Mouse (Mus musculus): Measurements from ENCODE around the gene Diexf. TPM values are rescaled to one million over a fixed set of nuclear protein-coding genes. Genes with fewer than 3 reads are reported as not detected.

Gene Diexf
- 8.6 and 9.8 TPM in 2 replicates for total RNA-seq (2014; rRNA removed)
- 3.5 and 4.9 TPM in 2 replicates for polyA plus RNA-seq (2015; fragmentation: Nextera tagmentation; extraction: Ambion mirVana)

GRCm38 (mm10) chr1:193129786-193130455, at the start of gene Diexf:
TSS of gene Diexf (minus strand) at chr1:193130272.
- Histone ChIP-seq H3K9ac (replicated peaks; ENCODE audit: low read length) (peak within 1 kb of the TSS; percentile 76), H3K4me2 (ENCODE audit: low read depth, low read length) (peak within 1 kb of the TSS; percentile 68), H3K36me3 (ENCODE audit: insufficient read depth, low read length) (no peaks in the 10 kb centered on the region), H3K27me3 (ENCODE audit: insufficient read depth, low read length) (no peaks in the 10 kb centered on the region), H3K9me3 (ENCODE audit: low read length) (no peaks in the 10 kb centered on the region), H3K4me3 (ENCODE audit: low read length) (peak within 1 kb of the TSS; percentile 79), H3K4me1 (ENCODE audit: insufficient read depth, low read length) (peaks cover 5% of the 10 kb centered on the region; the same call in 1 of the 2 replicates), H3K27ac (peak within 1 kb of the TSS; percentile 80)
- DNase-seq (ENCODE audit: low spot score) (peak; percentile 100), ATAC-seq (peak; percentile 94)
- under 1% methylated on average over 61 of the region's 61 CpGs for WGBS
- TF ChIP-seq CTCF (IDR thresholded peaks at IDR 0.05; ENCODE audit: low read depth): peak; percentile 98

- DNase-seq (ENCODE audit: low spot score): no peak
- no peak for TF ChIP-seq CTCF (IDR thresholded peaks at IDR 0.05; ENCODE audit: low read depth)
- Histone ChIP-seq H3K9me3 (ENCODE audit: low read length) (no peaks in the 10 kb centered on the region), H3K4me1 (ENCODE audit: insufficient read depth, low read length) (peaks cover 19% of the 10 kb centered on the region), H3K4me3 (ENCODE audit: low read length) (peak overlapping the region; percentile 69), H3K4me2 (ENCODE audit: low read depth, low read length) (peak overlapping the region; percentile 67), H3K27me3 (ENCODE audit: insufficient read depth, low read length) (no peaks in the 10 kb centered on the region), H3K27ac (peak overlapping the region; percentile 88; the same call in 1 of the 2 replicates), H3K9ac (replicated peaks; ENCODE audit: low read length) (peak overlapping the region; percentile 86), H3K36me3 (ENCODE audit: insufficient read depth, low read length) (no peaks in the 10 kb centered on the region)
- WGBS: 90% methylated on average over 13 of the region's 13 CpGs
- ATAC-seq: no peak
These were observed 44.2 kb upstream of the Diexf start for GRCm38 (mm10) chr1:193174143-193174733.

- H3K4me2 ChIP-seq (ENCODE audit: low read depth, low read length): peak overlapping the region; percentile 67
- peak overlapping the region; percentile 69 for H3K4me3 ChIP-seq (ENCODE audit: low read length)
- peaks cover 19% of the 10 kb centered on the region for H3K4me1 ChIP-seq (ENCODE audit: insufficient read depth, low read length)
- 14% methylated on average over 9 of the region's 9 CpGs for WGBS
- no peaks in the 10 kb centered on the region for H3K27me3 ChIP-seq (ENCODE audit: insufficient read depth, low read length)
- no peaks in the 10 kb centered on the region for H3K9me3 ChIP-seq (ENCODE audit: low read length)
- no peaks in the 10 kb centered on the region for H3K36me3 ChIP-seq (ENCODE audit: insufficient read depth, low read length)
- H3K9ac ChIP-seq (replicated peaks; ENCODE audit: low read length): peak overlapping the region; percentile 86
- TF ChIP-seq CTCF (IDR thresholded peaks at IDR 0.05; ENCODE audit: low read depth): 0 out of 2 replicates have a peak, but pooled peaks have one; percentile 1
- DNase-seq (ENCODE audit: low spot score): no peak
- peak overlapping the region; percentile 88 for H3K27ac ChIP-seq
- ATAC-seq: no peak
These were observed 43.7 kb upstream of the Diexf start for GRCm38 (mm10) chr1:193173810-193174129.

GRCm38 (mm10) chr1:193172991-193173809, 43.1 kb upstream of the Diexf start:
- Histone ChIP-seq H3K27ac (peak overlapping the region; percentile 88), H3K4me2 (ENCODE audit: low read depth, low read length) (peak overlapping the region; percentile 67), H3K9ac (replicated peaks; ENCODE audit: low read length) (peak overlapping the region; percentile 86), H3K27me3 (ENCODE audit: insufficient read depth, low read length) (no peaks in the 10 kb centered on the region), H3K4me1 (ENCODE audit: insufficient read depth, low read length) (peaks cover 19% of the 10 kb centered on the region), H3K9me3 (ENCODE audit: low read length) (no peaks in the 10 kb centered on the region), H3K36me3 (ENCODE audit: insufficient read depth, low read length) (no peaks in the 10 kb centered on the region), H3K4me3 (ENCODE audit: low read length) (peak overlapping the region; percentile 69)
- peak; percentile 44 for TF ChIP-seq CTCF (IDR thresholded peaks at IDR 0.05; ENCODE audit: low read depth)
- DNase-seq (ENCODE audit: low spot score): peak; percentile 100
- ATAC-seq: peak; percentile 99
- under 1% methylated on average over 48 of the region's 48 CpGs for WGBS

GRCm38 (mm10) chr1:193169856-193170255, 39.8 kb upstream of the Diexf start:
- no peak for TF ChIP-seq CTCF (IDR thresholded peaks at IDR 0.05; ENCODE audit: low read depth)

GRCm38 (mm10) chr1:193169228-193169627, 39.2 kb upstream of the Diexf start:
- Histone ChIP-seq H3K4me2 (ENCODE audit: low read depth, low read length) (no peak overlapping the region), H3K4me1 (ENCODE audit: insufficient read depth, low read length) (peaks cover 17% of the 10 kb centered on the region), H3K27me3 (ENCODE audit: insufficient read depth, low read length) (no peaks in the 10 kb centered on the region), H3K9me3 (ENCODE audit: low read length) (no peaks in the 10 kb centered on the region), H3K27ac (no peak overlapping the region), H3K36me3 (ENCODE audit: insufficient read depth, low read length) (no peaks in the 10 kb centered on the region), H3K9ac (replicated peaks; ENCODE audit: low read length) (no peak overlapping the region), H3K4me3 (ENCODE audit: low read length) (no peak overlapping the region)
- 83% methylated on average over 7 of the region's 7 CpGs for WGBS
- TF ChIP-seq CTCF (IDR thresholded peaks at IDR 0.05; ENCODE audit: low read depth): no peak
- DNase-seq (ENCODE audit: low spot score) (no peak), ATAC-seq (no peak)

More at GRCm38 (mm10) chr1:193169856-193170255, 39.8 kb upstream of the Diexf start:
- no peaks in the 10 kb centered on the region for H3K27me3 ChIP-seq (ENCODE audit: insufficient read depth, low read length)
- H3K9me3 ChIP-seq (ENCODE audit: low read length): no peaks in the 10 kb centered on the region
- no peak overlapping the region for H3K4me2 ChIP-seq (ENCODE audit: low read depth, low read length)
- no peak overlapping the region for H3K9ac ChIP-seq (replicated peaks; ENCODE audit: low read length)
- ATAC-seq (no peak), DNase-seq (ENCODE audit: low spot score) (peak; percentile 61)
- 60% methylated on average over 2 of the region's 2 CpGs for WGBS
- no peaks in the 10 kb centered on the region for H3K36me3 ChIP-seq (ENCODE audit: insufficient read depth, low read length)
- H3K4me3 ChIP-seq (ENCODE audit: low read length): no peak overlapping the region
- no peak overlapping the region for H3K27ac ChIP-seq
- H3K4me1 ChIP-seq (ENCODE audit: insufficient read depth, low read length): peaks cover 19% of the 10 kb centered on the region
